Mouse (Mus musculus): ENCODE data around the gene Snrnp40. TPM values are rescaled to one million over a fixed set of nuclear protein-coding genes. Genes with fewer than 3 reads are reported as not detected.

Gene Snrnp40
- total RNA-seq (2022): 10 to 100 TPM; 35.7 to 41.7 (median 37.4) TPM

GRCm38 (mm10) chr4:130359486-130360237 lies at the start of gene Snrnp40, which contains the start of gene Zcchc17:
TSS of gene Snrnp40 (plus strand) at chr4:130360132.
TSS of gene Zcchc17 (minus strand) at chr4:130359943.
- peak; percentile 98 for DNase-seq

- DNase-seq: peak; percentile 47
Observed at GRCm38 (mm10) chr4:130312526-130312925, 47.4 kb upstream of the Snrnp40 start.

- no peak for DNase-seq
Observed at GRCm38 (mm10) chr4:130313552-130313951, 46.4 kb upstream of the Snrnp40 start.

- peak; percentile 83 for DNase-seq
Observed at GRCm38 (mm10) chr4:130315771-130316527, 44.0 kb upstream of the Snrnp40 start.

GRCm38 (mm10) chr4:130316691-130317090 lies 43.2 kb upstream of the Snrnp40 start:
- no peak for DNase-seq

- DNase-seq: no peak
Observed at GRCm38 (mm10) chr4:130318122-130318521, 41.8 kb upstream of the Snrnp40 start.

- DNase-seq: no peak
Observed at GRCm38 (mm10) chr4:130319564-130319963, 40.4 kb upstream of the Snrnp40 start.

GRCm38 (mm10) chr4:130321640-130322039 lies 38.3 kb upstream of the Snrnp40 start:
- DNase-seq: no peak

GRCm38 (mm10) chr4:130322567-130322966 lies 37.4 kb upstream of the Snrnp40 start:
- no peak for DNase-seq

- DNase-seq: no peak
Observed at GRCm38 (mm10) chr4:130323165-130323564, 36.8 kb upstream of the Snrnp40 start.

- DNase-seq: no peak
Observed at GRCm38 (mm10) chr4:130323607-130324006, 36.3 kb upstream of the Snrnp40 start.

GRCm38 (mm10) chr4:130325446-130325845 lies 34.5 kb upstream of the Snrnp40 start:
- DNase-seq: no peak

- DNase-seq: no peak
Observed at GRCm38 (mm10) chr4:130327366-130327765, 32.6 kb upstream of the Snrnp40 start.

- DNase-seq: no peak
Observed at GRCm38 (mm10) chr4:130335867-130336266, 24.1 kb upstream of the Snrnp40 start.

GRCm38 (mm10) chr4:130341691-130342090 lies 18.2 kb upstream of the Snrnp40 start:
- peak; percentile 24 for DNase-seq

- no peak for DNase-seq
Observed at GRCm38 (mm10) chr4:130349666-130350065, 10.3 kb upstream of the Snrnp40 start.

GRCm38 (mm10) chr4:130350690-130351422 lies 9.1 kb upstream of the Snrnp40 start:
- DNase-seq: no peak

- DNase-seq: no peak
Observed at GRCm38 (mm10) chr4:130352588-130352987, 7.3 kb upstream of the Snrnp40 start.

- DNase-seq: no peak
Observed at GRCm38 (mm10) chr4:130357946-130358345, 2.0 kb upstream of the Snrnp40 start.

- no peak for DNase-seq
Observed at GRCm38 (mm10) chr4:130360238-130360590, 282 bp downstream of the Snrnp40 start.

- no peak for DNase-seq
Observed at GRCm38 (mm10) chr4:130376675-130377074, 16.7 kb downstream of the Snrnp40 start.

GRCm38 (mm10) chr4:130377500-130377899 lies 17.6 kb downstream of the Snrnp40 start:
- DNase-seq: no peak

GRCm38 (mm10) chr4:130379181-130379580 lies 19.2 kb downstream of the Snrnp40 start:
- DNase-seq: no peak
